Mouse (Mus musculus) 3134 (cell line): ENCODE data around the gene Mybpc2.

Experiments
- DNase-seq: peaks from one replicate; pipeline ENCODE4 v3.0.0-alpha.2; 2011; ENCODE audit warnings: low spot score; ENCODE audit not compliant: insufficient read length; ENCODE audit errors: extremely low read depth

Mybpc2 gene

DNA sequence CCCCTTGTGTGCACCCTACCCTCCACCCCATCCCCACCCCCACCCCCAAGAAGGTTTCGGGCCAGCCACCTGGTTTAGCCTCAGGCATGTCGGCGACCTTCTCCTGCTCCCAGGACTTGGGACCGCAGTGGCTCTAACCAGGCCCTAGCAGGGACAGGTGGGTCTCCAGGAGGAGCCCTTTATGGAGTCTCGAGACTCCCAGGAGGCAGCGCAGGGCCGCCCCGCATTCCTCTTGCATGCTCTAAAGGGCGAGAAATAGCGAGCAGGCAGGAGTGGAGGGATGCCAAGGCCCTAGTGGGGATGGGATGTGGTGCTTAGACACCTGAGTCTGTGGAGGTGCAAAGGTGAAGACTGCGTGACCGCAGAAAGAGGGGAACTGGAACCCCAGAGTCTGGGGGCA is at the start of gene Mybpc2:
TSS of gene Mybpc2 (minus strand) at position 155 of the 400 bp plus-strand sequence.
- DNase-seq = no peak

DNA sequence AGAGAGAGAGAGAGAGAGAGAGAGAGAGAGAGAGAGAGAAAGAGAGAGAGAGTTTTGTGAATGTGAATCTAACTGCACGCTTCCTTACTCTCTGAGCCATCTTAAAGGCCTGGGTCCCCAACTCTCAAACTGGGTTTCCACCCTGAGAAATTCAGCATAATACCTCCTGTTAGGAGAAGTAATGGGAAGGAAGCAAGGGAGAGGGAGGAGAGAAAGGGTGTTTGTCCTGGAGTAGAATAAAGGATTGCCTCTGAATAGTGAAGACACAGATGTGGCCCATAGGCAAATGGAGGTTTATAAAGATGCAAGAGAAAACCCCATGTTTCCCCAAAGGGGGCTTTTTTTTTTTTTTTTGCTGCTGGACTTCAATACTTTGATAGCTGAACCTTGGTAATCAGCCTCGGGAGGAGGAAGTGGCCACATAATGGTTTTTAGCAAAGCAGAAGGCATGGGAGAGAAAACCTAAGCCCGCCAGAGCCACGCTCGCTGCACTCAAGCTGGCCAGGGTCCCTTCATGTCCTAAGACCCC is 48.6 kb upstream of the Mybpc2 start:
- DNase-seq = no peak

- peak; percentile 39 for DNase-seq
Measured at GRCm38 (mm10) chr7:44572213-44572701, 47.8 kb upstream of the Mybpc2 start, which contains the start of gene Napsa. TSS of gene Napsa (plus strand) at chr7:44572380.

DNA sequence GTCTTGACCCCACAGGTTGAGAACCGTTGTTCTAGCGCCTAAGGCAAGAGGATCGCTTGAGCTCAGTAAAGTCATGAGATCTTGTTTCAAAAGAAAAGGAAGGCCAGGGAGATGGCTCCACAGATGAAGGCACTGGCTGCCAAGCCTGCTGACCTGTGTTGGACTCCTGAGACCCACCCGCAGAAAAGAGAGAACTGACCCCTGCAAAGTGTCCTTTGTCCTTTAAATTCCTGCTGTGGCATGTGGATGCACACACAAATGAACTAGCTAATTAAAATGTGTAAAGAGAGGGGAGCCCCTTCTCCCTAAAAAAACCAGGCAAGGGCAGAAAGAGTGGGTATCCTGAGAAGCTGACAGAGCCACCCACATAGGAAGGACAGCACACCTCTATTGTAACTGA is 47.4 kb upstream of the Mybpc2 start:
- no peak for DNase-seq

- no peak for DNase-seq
Measured at GRCm38 (mm10) chr7:44570989-44571388, 46.5 kb upstream of the Mybpc2 start.

DNA sequence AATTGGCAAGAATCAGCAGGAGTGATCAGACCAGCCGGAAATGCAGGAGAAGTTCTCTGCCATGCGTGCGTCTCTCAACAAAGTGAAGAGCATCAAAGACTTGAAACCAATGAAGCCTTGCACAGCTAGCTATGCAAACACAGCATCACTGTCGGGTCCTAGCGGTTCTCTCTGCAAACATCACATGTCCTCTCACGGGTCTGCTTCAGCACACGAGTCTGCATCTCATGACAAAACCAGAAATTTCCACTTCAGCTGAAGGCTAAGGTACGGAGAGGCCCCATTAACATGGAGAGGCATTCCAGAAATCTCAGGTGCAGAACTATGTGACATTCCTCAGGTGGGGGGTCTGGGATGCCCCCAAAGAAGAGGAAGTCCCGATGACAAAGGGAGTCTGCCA is 44.3 kb upstream of the Mybpc2 start:
- DNase-seq = no peak

DNA sequence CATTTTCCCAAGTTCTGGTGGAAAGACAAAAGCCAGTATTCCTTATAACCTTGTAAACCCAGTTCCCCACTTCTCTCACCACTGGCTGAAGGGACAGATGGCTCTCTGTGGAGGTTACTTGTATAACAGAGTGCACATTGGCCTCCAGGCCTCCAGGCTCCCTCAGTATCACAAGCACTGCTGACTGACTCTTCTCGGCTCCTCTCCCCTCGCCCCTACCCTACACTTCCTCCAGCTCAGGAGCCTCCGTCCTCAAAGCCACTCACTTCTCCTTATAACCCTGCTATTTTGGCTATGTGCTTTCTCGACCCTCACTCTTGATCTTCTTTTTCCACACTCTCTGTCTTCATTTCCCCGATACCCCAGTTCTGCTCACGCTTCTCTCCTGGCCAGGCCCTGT is 41.0 kb upstream of the Mybpc2 start:
- DNase-seq = no peak

DNA sequence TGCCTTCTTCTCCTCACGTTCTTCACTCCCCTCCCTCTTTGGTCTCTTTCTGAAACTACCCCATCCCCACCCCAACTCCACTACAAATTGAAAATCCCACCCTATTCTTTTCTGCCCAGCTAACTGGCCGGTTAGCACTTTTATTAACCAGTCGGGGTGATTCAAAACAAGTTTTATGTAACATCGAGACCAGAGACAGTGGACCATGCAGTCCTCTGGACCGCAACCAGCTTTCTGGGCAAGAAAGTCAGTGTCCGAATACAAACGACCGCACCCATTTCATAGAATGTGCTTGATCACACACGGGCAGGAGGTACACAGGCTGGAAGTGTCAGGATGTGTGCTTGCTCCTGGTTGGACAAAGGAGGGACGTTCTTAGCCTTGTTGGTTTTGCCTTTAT is 40.0 kb upstream of the Mybpc2 start:
- no peak for DNase-seq

DNA sequence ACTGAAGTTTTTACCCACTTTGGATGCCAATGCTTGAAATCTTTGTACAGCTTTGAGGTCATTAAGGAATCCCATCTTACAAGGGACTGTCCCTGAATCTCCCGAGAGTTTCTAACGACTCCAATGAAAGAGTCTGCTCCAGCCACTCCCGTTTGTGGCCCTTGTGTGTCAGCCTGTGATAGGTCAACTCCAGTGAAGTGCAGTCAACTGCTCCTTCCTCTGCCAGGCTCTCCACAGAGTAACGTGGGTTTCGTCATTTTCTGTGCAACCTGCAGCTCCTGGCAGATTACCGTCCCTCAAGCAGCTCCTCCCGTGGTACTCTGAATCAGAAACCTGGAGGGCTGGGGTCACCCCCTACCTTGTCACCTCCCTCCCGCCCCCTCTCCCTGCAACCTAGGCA is 38.8 kb upstream of the Mybpc2 start:
- no peak for DNase-seq

- DNase-seq = no peak
Measured at GRCm38 (mm10) chr7:44560435-44561400, 36.3 kb upstream of the Mybpc2 start.

- no peak for DNase-seq
Measured at GRCm38 (mm10) chr7:44557629-44558028, 33.2 kb upstream of the Mybpc2 start.

DNA sequence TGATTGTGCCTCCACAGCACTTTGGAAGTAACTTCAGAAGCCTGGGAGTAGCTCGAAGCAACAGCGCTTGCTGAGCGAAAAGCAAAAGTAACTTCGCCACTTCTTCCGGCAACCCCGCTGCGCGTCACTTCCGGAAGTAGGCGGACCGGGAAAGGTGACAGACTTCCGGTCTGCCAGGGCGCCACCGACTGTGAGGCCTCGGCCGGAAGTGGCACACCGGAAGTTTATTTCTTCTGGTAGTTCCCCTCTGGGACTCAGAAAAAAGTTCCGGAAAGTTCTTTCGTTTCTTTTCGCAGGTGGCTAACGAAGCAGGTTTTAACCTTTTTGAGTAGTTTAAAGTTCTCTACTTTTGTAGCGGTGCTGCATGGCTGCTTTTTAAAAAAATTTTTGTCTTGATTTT is 29.4 kb upstream of the Mybpc2 start, which contains the start of gene Nr1h2:
TSS of gene Nr1h2 (minus strand) at position 126 of the 400 bp plus-strand sequence.
- peak; percentile 92 for DNase-seq

- DNase-seq = peak; percentile 84
Measured at GRCm38 (mm10) chr7:44553196-44553764, 28.8 kb upstream of the Mybpc2 start.

DNA sequence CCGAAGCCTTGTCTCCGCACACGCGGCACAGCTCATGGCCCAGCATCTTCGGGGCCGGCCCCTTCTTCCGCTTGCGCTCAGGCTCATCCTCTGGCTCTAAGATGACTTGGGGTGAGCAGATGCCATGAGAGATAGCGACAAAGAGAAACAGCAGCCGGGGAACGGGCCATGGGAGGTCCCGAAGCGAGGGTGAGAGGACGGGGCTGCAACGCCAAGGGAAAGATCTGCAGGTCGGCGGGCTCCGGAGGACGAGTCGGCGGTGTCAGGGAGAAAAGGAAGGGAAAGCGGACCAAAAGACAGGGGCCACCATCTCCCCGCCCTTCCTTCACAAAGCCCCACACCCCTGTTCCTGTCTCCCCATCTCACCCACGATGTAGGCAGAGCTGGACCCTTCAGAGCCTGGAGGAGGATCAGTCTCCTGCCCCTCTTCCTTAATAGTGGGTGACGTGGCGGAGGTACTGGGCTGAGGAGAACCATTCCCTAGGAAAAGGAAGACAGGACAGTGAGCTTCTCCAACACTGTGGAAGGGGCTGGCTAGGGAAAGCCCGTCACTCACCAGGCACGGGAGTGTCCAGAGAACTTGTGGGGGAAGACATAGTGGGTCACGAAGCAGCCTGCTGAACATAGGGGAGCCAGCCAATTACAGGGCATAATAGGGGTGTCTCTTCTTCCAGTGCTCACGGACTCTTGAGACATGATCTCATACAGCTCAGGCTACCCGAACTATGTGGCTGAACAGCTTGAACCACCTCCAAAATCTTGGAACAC is 27.9 kb upstream of the Mybpc2 start:
- no peak for DNase-seq

- no peak for DNase-seq
Measured at GRCm38 (mm10) chr7:44551731-44552130, 27.3 kb upstream of the Mybpc2 start.

DNA sequence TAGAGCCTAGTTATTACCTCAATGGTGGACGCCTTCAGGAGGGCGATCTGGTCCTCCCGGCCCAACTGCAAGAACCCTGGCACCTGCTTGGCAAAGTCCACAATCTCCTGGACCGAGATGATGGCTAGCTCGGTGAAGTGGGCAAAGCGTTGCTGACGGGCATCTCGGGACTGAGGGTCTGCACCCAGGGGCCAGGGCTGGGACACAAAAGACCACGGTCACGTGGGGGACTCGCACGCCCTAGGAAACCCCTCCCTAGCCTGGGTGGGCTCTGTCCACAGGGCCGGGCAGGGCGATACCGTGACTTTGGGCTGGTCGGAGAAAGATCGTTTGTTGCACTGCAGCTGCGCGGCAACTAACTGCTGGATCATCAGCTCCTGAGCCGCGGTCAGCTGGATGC is 26.8 kb upstream of the Mybpc2 start:
- no peak for DNase-seq

GRCm38 (mm10) chr7:44550409-44550678 is 25.9 kb upstream of the Mybpc2 start:
- no peak for DNase-seq

DNA sequence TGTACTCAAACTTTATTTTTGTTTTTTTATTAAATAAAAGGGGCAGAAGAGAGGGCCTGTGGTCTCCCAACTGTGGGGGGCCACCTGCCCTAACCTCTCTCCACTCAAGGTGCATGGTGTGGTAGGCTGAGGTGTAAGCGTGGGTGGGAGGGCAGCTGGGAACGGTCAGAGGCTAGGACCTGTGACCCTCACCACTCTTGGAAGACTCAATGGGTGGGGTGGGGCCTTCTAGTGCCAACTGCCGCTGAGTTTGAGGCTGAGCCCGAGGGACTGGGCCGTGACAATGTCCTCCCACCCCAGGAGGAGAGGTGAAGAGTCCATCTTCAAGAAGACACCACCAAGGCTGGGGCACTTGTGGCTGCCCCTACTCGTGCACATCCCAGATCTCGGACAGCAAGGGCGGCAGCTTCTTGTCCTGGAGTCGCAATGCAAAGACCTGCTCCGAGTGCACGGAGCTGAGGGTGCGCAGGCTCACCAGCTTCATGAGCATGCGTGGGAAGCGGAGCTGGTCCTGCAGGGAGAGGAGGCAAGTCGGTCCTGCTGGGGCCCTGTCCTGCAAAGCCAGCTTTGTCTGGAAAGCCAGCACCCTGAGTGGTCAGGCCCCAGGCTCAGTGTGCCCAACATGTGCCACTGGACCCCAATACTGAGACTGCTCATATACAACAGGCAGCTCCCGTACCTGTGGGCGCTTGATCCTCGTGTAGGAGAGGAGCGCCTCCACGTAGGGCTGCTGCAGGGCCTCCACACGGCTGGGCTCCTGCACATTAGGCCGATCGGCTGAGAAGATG is 25.4 kb upstream of the Mybpc2 start:
- DNase-seq = no peak

DNA sequence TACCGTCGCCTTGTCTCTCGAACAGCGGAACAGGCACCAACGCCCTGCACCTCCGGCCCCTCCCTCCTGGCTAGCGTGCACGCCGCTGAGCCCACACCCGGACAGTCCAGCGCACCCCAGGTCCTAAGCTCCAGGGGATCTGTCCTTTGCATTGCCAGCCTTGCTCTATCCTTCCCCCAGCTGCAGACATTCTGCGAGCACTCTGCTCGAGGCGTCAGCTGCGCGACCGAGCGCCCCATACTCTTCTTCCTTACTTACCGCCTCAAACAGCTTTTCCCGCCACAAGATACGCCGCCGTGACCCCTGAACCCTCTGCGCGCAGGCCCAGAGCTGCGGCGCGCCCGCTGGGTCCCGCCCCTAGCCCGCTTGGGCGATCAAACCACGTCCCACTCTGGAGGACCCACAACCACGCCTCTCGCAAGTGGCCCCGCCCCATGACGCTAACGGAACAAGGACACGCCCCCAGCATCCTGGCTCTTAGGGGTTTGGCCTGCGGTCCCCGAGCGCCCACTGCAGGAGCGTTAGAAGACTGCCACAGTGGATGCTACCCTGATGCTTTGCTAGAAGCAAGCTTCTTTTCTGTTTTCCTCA is 24.1 kb upstream of the Mybpc2 start, which contains the start of gene Pold1:
TSS of gene Pold1 (minus strand) at position 353 of the 591 bp plus-strand sequence.
- DNase-seq = peak; percentile 99

- DNase-seq = no peak
Measured at GRCm38 (mm10) chr7:44547725-44548124, 23.3 kb upstream of the Mybpc2 start.
